Mouse (Mus musculus) small intestine, adult 2 months (tissue): ENCODE data around the gene Sorcs1. TPM values are rescaled to one million over a fixed set of nuclear protein-coding genes. Genes with fewer than 3 reads are reported as not detected.

Experiments used
- H3K27ac ChIP-seq: fragments of 200-500 bp; 2 replicates; pipeline ENCODE4 v1.5.1; 2012; ENCODE audit warnings: low read depth, low read length, control low read depth, inconsistent platforms; ENCODE audit not compliant: insufficient read depth
- H3K27me3 ChIP-seq: fragments of 200-500 bp; 2 replicates; pipeline ENCODE4 v1.6.1; 2012; ENCODE audit warnings: mild to moderate bottlenecking, moderate library complexity, low read length, inconsistent platforms; ENCODE audit not compliant: control insufficient read depth, insufficient read depth
- H3K36me3 ChIP-seq: fragments of 200-500 bp; 2 replicates; pipeline ENCODE4 v1.6.1; 2012; ENCODE audit warnings: mild to moderate bottlenecking, low read length, control low read depth, inconsistent platforms; ENCODE audit not compliant: control insufficient read depth, insufficient read depth
- H3K4me1 ChIP-seq: fragments of 200-500 bp; 2 replicates; pipeline ENCODE4 v1.6.1; 2012; ENCODE audit warnings: low read length, inconsistent platforms, mixed read lengths; ENCODE audit not compliant: control insufficient read depth, insufficient read depth, insufficient read length
- H3K4me3 ChIP-seq: fragments of 200-500 bp; 2 replicates; pipeline ENCODE4 v1.5.1; 2012; ENCODE audit warnings: low read depth, mild to moderate bottlenecking, control low read depth, inconsistent platforms, low read length, moderate library complexity
- CTCF ChIP-seq: fragments of 200-500 bp; IDR thresholded peaks from 2 replicates; pipeline ENCODE4 v1.5.1; 2012; ENCODE audit warnings: low read depth, mild to moderate bottlenecking, control low read depth, inconsistent platforms, low read length, moderate library complexity, mixed read lengths; ENCODE audit not compliant: insufficient replicate concordance, insufficient read length; ENCODE audit errors: extremely low read depth
- POLR2A ChIP-seq: fragments of 200-500 bp; IDR thresholded peaks from 2 replicates; pipeline ENCODE4 v1.6.1; 2012; ENCODE audit warnings: low read depth, mild to moderate bottlenecking, control low read depth, inconsistent platforms, low read length, moderate library complexity
- WGBS: fragments of 180-500 bp; shearing (Covaris S2); methylation state at CpG from one replicate; pipeline ENCODE4 v1.1.7; 2018; 5-methylcytosine and 5-hydroxymethylcytosine counted together
- polyA plus RNA-seq: library from polyadenylated mRNA; depleted of rRNA; stranded (reverse); fragments of >200 nt; gene quantifications from 2 replicates; pipeline ENCODE4 v1.2.3, GENCODE M21; 2012

The Sorcs1 gene
- polyA plus RNA-seq, 1 experiment = 0.08 TPM

- Histone ChIP-seq H3K27me3 (no peaks in the 10 kb centered on the region), H3K4me1 (no peaks in the 10 kb centered on the region), H3K36me3 (no peaks in the 10 kb centered on the region), H3K4me3 (no peak overlapping the region), H3K27ac (no peak overlapping the region)
- 74% methylated on average over 8 of the region's 8 CpGs for WGBS
- TF ChIP-seq POLR2A (no peak), CTCF (no peak)
Measured at GRCm38 (mm10) chr19:50514309-50514830, 164.1 kb downstream of the Sorcs1 start.

GRCm38 (mm10) chr19:50502816-50503215, 175.6 kb downstream of the Sorcs1 start:
- TF ChIP-seq POLR2A (no peak), CTCF (no peak)
- Histone ChIP-seq H3K4me3 (no peak overlapping the region), H3K27ac (no peak overlapping the region), H3K4me1 (no peaks in the 10 kb centered on the region), H3K27me3 (no peaks in the 10 kb centered on the region), H3K36me3 (no peaks in the 10 kb centered on the region)
- 87% methylated on average over 1 of the region's 1 CpGs for WGBS

DNA sequence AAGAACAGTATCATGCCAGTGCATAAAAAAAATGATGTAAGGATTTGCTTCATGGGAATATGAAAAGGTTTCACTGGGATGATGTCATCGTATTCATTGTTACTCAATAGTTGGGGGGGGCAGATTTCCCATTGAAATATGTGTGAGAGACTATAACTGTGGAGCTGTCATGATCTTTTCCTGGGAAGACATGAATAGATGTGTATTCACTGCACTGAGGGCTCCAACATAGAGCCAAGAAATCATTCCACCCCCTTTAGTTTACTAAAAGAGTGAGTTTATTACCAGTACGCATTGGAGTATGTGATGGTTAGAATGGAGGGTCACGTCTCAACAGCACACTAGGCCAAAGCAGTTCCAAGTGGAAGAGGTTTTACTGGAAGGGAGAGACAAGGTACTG, 187.3 kb downstream of the Sorcs1 start:
- Histone ChIP-seq H3K4me3 (no peak overlapping the region), H3K36me3 (no peaks in the 10 kb centered on the region), H3K4me1 (no peaks in the 10 kb centered on the region), H3K27me3 (no peaks in the 10 kb centered on the region), H3K27ac (no peak overlapping the region)
- no peak for TF ChIP-seq CTCF
- no peak for TF ChIP-seq POLR2A
- WGBS = 94% methylated on average over 3 of the region's 3 CpGs

GRCm38 (mm10) chr19:50490721-50491120, 187.7 kb downstream of the Sorcs1 start:
- no peaks in the 10 kb centered on the region for H3K27me3 ChIP-seq
- 65% methylated on average over 2 of the region's 2 CpGs for WGBS
- no peaks in the 10 kb centered on the region for H3K4me1 ChIP-seq

DNA sequence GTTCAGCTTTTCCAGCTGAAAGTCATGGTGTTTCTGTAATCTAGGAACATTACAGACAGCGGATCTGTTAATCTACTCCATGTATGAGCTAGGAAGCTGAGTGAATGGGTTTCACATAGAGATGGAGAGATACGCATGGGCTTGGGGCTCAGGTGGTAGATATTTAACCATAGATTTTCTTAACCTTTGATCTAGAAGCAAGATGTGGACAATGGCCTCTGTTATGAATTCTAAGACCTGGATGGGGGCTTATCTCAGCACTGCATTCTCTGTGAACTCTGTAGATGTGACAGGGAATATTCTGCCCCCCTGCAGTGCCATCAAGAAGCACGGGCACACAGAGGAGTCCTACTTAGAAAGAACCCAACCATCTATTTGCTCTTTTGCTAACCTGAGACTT, 188.7 kb downstream of the Sorcs1 start:
- Histone ChIP-seq H3K27ac (no peak overlapping the region), H3K36me3 (no peaks in the 10 kb centered on the region), H3K4me3 (no peak overlapping the region), H3K4me1 (no peaks in the 10 kb centered on the region), H3K27me3 (no peaks in the 10 kb centered on the region)
- 33% methylated on average over 3 of the region's 3 CpGs for WGBS
- TF ChIP-seq POLR2A (no peak), CTCF (no peak)

More at GRCm38 (mm10) chr19:50490721-50491120, 187.7 kb downstream of the Sorcs1 start:
- Histone ChIP-seq H3K36me3 (no peaks in the 10 kb centered on the region), H3K27ac (no peak overlapping the region), H3K4me3 (no peak overlapping the region)
- no peak for TF ChIP-seq POLR2A
- TF ChIP-seq CTCF = no peak

DNA sequence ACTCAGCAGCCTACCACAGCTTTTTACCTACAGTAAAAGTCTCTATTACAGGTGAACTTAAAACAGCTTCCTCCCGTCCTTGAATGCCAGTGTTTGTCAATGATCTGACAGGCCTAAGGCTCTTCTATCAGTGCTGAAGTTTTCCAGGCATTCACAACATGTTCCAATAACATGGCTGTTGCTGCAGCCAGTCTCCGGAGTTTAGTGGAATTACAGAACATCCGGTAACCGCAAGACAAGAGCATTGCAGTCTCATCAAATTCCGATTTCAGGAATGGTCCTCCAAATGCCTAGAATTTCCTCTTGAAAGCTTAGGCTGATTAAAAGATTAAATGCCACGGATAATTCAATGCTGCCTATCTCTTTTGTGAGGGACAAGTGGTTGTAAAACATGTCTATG, 190.0 kb downstream of the Sorcs1 start:
- H3K27ac ChIP-seq = no peak overlapping the region
- no peak overlapping the region for H3K4me3 ChIP-seq
- H3K4me1 ChIP-seq = no peaks in the 10 kb centered on the region
- H3K36me3 ChIP-seq = no peaks in the 10 kb centered on the region
- TF ChIP-seq CTCF (no peak), POLR2A (no peak)
- 57% methylated on average over 6 of the region's 6 CpGs for WGBS
- H3K27me3 ChIP-seq = no peaks in the 10 kb centered on the region

GRCm38 (mm10) chr19:50487768-50488167, 190.7 kb downstream of the Sorcs1 start:
- Histone ChIP-seq H3K4me3 (no peak overlapping the region), H3K4me1 (no peaks in the 10 kb centered on the region), H3K36me3 (no peaks in the 10 kb centered on the region), H3K27ac (no peak overlapping the region), H3K27me3 (no peaks in the 10 kb centered on the region)
- 48% methylated on average over 11 of the region's 11 CpGs for WGBS
- TF ChIP-seq POLR2A (no peak), CTCF (no peak)

GRCm38 (mm10) chr19:50486345-50486744, 192.1 kb downstream of the Sorcs1 start:
- Histone ChIP-seq H3K4me1 (no peaks in the 10 kb centered on the region), H3K4me3 (no peak overlapping the region), H3K27ac (no peak overlapping the region), H3K27me3 (no peaks in the 10 kb centered on the region), H3K36me3 (no peaks in the 10 kb centered on the region)
- WGBS = 84% methylated on average over 5 of the region's 5 CpGs
- no peak for TF ChIP-seq POLR2A
- TF ChIP-seq CTCF = no peak
